Mouse (Mus musculus) ES-E14 (cell line): ENCODE data around the gene Tjap1. TPM values are rescaled to one million over a fixed set of nuclear protein-coding genes. Genes with fewer than 3 reads are reported as not detected.

Source experiments
- DNase-seq: peaks from one replicate; pipeline ENCODE4 v3.0.0-alpha.2; 2013; ENCODE audit warnings: low read depth, low spot score
- H3K27ac ChIP-seq: 2 replicates; pipeline ENCODE4 v1.5.1; 2012; ENCODE audit warnings: low read depth, mild to moderate bottlenecking, low read length, moderate library complexity, mixed read lengths; ENCODE audit not compliant: poor library complexity, insufficient read depth, severe bottlenecking
- H3K36me3 ChIP-seq: 2 replicates; pipeline ENCODE4 v1.6.1; 2012; ENCODE audit warnings: mild to moderate bottlenecking, low read length, moderate library complexity, mixed read lengths; ENCODE audit not compliant: control insufficient read depth, poor library complexity, insufficient read depth, severe bottlenecking
- H3K4me1 ChIP-seq, 2 experiments: fragments of 150-350 bp in 1 of 2; sonication (generic) in 1 of 2; 2 replicates each; pipeline ENCODE4 v1.6.1; 2012; ENCODE audit warnings: low read length in 2 of 2, mild to moderate bottlenecking in 1 of 2, mixed read lengths in 1 of 2; ENCODE audit not compliant: control insufficient read depth in 2 of 2, insufficient read depth in 2 of 2, poor library complexity in 1 of 2
- H3K4me3 ChIP-seq, 2 experiments: fragments of 150-350 bp in 1 of 2; sonication (generic) in 1 of 2; 2 replicates each; pipeline ENCODE4 v1.5.1; 2012; ENCODE audit warnings: low read length in 2 of 2, low read depth in 1 of 2, mild to moderate bottlenecking in 1 of 2, mixed read lengths in 1 of 2; ENCODE audit not compliant: insufficient read depth in 1 of 2, poor library complexity in 1 of 2, severe bottlenecking in 1 of 2
- H3K9ac ChIP-seq: 2 replicates; pipeline ENCODE4 v1.6.1; 2012; ENCODE audit warnings: low read depth, mild to moderate bottlenecking, low read length, mixed read lengths; ENCODE audit not compliant: poor library complexity, insufficient read depth, severe bottlenecking
- H3K9me3 ChIP-seq: fragments of 150-350 bp; sonication (generic); 2 replicates; pipeline ENCODE4 v1.6.1; 2012; ENCODE audit warnings: low read depth, mild to moderate bottlenecking, low read length; ENCODE audit not compliant: control insufficient read depth, insufficient read depth
- CHD2 ChIP-seq: IDR thresholded peaks from 2 replicates; pipeline ENCODE4 v1.6.1; 2014; ENCODE audit warnings: mild to moderate bottlenecking, low read depth, low read length, inconsistent platforms
- HCFC1 ChIP-seq: IDR thresholded peaks from 2 replicates; pipeline ENCODE4 v1.6.1; 2012; ENCODE audit warnings: low read length, inconsistent platforms, borderline replicate concordance; ENCODE audit not compliant: insufficient read depth
- MAFK ChIP-seq: IDR thresholded peaks from 2 replicates; pipeline ENCODE4 v1.6.1; 2014; ENCODE audit warnings: mild to moderate bottlenecking, low read depth, low read length, inconsistent platforms; ENCODE audit not compliant: insufficient read depth
- ZC3H11A ChIP-seq: IDR thresholded peaks from 2 replicates; pipeline ENCODE4 v1.6.1; 2012; ENCODE audit warnings: low read depth, mild to moderate bottlenecking, inconsistent platforms, low read length, borderline replicate concordance
- ZNF384 ChIP-seq: IDR thresholded peaks from 2 replicates; pipeline ENCODE4 v1.6.1; 2012; ENCODE audit warnings: low read depth, low read length, inconsistent platforms
- in situ Hi-C, 2 experiments: fragments of 600-800 bp; cut with MboI; formaldehyde crosslinking; loops; one replicate each; pipeline ENCODE4 v1.15.1; 2025; ENCODE audit warnings: low sequenced_read_pairs in 2 of 2, inconsistent platforms in 1 of 2; ENCODE audit not compliant: unreplicated experiment in 2 of 2
- total RNA-seq: library from RNA; depleted of rRNA; stranded (reverse); fragments of 300-350 nt; gene quantifications from 2 replicates; pipeline ENCODE4 v1.2.3, GENCODE M21; 2012

Tjap1 gene
- total RNA-seq, 1 experiment, result 27.7 TPM

DNA sequence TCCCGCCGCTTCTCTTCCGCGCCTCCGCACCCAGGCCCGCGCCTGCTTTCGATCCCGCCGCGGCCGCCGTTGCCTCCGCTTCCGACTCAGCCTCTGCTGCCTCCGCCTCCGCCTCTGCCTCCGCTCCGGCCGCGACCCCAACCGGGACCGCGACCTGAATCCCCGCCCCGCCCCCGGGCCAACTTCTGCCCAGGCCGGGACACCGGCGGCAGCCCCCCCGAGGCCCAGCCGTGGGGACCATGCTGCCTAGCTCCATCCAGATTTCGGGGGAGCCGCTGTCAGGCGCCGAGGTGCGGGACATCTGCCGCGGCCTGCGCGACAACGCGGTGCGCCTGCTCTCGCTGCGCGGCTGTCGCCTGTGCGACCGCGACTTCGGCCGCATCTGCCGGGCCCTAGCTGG, 28.7 kb downstream of the Tjap1 start:
- in situ Hi-C loops, result no loop called here
- H3K27ac ChIP-seq, result no peak overlapping the region

DNA sequence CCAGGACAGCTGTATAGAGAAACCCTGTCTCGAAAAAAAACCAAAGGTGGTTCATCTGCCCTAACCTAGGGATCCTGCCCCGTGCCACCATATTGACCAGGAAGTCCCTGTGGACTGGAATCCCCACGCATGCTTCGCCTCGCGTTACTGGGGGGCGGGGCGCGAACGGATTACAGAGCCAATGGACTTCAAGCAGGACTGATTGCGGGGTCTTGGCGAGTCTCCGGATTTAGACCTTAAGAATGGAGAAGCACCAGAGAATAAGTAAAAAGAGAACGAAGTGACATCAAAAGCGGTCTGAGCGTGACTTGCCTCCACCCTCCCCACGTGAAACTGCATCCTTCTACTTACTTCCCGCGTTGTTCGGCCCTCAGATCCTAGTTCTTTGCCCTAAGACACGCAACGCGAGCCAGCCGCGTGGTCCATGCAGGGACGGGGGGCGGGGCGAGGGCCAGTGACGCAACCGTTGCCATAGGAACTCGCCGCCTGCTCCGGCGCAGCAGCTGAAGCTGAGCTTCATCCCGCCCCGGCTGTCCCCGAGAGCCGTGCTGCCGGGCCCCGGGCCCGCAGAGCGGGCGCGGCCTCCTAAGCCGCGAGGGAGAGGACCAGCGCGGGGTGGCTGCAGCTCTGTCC, 29.3 kb downstream of the Tjap1 start, which contains the start of gene Lrrc73:
TSS of gene Lrrc73 (plus strand) at position 80 of the 633 bp plus-strand sequence.
- H3K4me3 ChIP-seq, result peak within 1 kb of the TSS; percentile 66 to 68
- TF ChIP-seq MAFK (no peak), CHD2 (no peak), ZC3H11A (no peak), HCFC1 (no peak), ZNF384 (no peak)
- no peaks in the 10 kb centered on the region for H3K9me3 ChIP-seq
- H3K27ac ChIP-seq, result no peak within 1 kb of the TSS
- peaks cover 36% of the 10 kb centered on the region for H3K36me3 ChIP-seq
- H3K4me1 ChIP-seq, result peaks cover 0 to 14% of the 10 kb centered on the region in 2 experiments; a peak in 2 of 4 replicates
- peak within 1 kb of the TSS; percentile 63 for H3K9ac ChIP-seq
- in situ Hi-C loops, result no loop called here
- peak; percentile 69 for DNase-seq

More for the DNA sequence above, 28.7 kb downstream of the Tjap1 start:
- no peak for DNase-seq
- Histone ChIP-seq H3K36me3 (peaks cover 40% of the 10 kb centered on the region), H3K9ac (peak overlapping the region; percentile 9), H3K9me3 (no peaks in the 10 kb centered on the region), H3K4me3 (peak overlapping the region; percentile 66 to 68), H3K4me1 (peaks cover 0 to 10% of the 10 kb centered on the region in 2 experiments; a peak in 2 of 4 replicates)
- TF ChIP-seq CHD2, result no peak
- TF ChIP-seq ZC3H11A, result no peak
- TF ChIP-seq ZNF384, result no peak
- no peak for TF ChIP-seq MAFK
- TF ChIP-seq HCFC1, result no peak

DNA sequence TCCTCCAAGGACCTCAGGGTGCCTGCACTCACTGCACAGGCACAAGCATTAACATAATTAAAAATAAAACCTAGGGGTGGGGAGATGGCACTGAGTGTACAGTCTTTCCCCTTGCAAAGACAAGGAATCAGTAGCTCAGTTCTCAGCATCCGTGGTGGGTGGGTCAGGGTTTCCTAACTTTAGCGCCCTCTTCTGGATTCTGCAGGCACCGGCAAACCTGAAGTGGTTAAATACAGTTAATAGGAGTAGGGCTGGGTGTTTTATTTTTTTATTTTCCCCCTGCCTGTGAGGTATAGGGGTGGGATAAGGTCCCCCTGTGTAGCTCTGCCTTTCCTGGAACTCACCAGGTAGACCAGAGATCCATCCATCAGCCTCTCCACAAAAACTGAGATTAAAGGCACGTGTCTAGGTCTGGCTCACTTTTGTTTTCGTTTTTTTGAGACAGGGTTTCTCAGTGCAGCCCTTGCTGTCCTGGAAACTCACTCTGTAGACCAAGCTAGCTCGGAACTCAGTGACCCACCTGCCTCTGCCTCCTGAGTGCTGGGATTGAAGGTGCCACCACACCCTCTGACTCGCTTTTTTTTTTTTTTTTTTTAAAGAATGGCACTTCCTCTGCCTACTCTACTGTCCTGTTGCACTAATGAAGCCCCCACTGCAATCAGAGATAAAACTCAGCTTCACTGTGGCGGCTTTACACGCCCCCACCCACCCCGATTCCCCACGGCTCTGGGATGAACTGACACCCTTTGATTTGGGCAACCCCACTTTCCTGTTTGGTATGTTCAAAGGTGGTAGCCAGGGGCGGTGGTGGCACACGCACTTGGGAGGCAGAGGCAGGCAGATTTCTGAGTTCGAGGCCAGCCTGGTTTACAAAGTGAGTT, 30.0 kb downstream of the Tjap1 start:
- Histone ChIP-seq H3K27ac (no peak overlapping the region), H3K4me3 (no peak overlapping the region), H3K9me3 (no peaks in the 10 kb centered on the region), H3K9ac (no peak overlapping the region; the same call in 1 of the 2 replicates), H3K36me3 (peaks cover 28% of the 10 kb centered on the region), H3K4me1 (peaks cover 0 to 14% of the 10 kb centered on the region in 2 experiments; a peak in 2 of 4 replicates)
- in situ Hi-C loops, result no loop called here
- DNase-seq, result peak; percentile 53
- TF ChIP-seq MAFK, result no peak
- TF ChIP-seq CHD2, result no peak
- TF ChIP-seq HCFC1, result no peak
- no peak for TF ChIP-seq ZC3H11A
- TF ChIP-seq ZNF384, result no peak

DNA sequence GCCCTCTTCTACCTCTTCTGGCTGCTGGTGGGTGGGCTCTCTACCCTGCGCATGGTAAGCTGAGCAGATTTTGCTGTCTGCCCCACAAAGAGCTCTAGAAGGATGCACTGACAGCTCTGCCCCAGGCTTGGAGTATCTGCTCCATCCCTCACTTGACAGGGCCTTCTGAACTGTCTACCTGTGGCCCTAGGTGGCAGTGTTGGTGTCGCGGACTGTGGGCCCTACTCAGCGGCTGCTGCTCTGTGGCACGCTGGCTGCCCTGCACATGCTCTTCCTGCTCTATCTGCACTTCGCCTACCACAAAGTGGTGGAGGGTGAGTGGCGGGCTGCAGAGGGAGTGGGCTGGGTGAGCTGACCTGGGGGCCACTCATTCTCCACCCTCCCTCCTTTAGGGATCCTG, 31.7 kb downstream of the Tjap1 start:
- H3K4me3 ChIP-seq, result no peak overlapping the region
- H3K4me1 ChIP-seq, result peaks cover 0 to 17% of the 10 kb centered on the region in 2 experiments; a peak in 2 of 4 replicates
- H3K27ac ChIP-seq, result no peak overlapping the region
- no peak overlapping the region for H3K9ac ChIP-seq
- in situ Hi-C loops, result no loop called here
- no peak for TF ChIP-seq HCFC1
- TF ChIP-seq CHD2, result no peak
- TF ChIP-seq MAFK, result no peak
- TF ChIP-seq ZNF384, result no peak
- TF ChIP-seq ZC3H11A, result no peak
- H3K9me3 ChIP-seq, result no peaks in the 10 kb centered on the region
- H3K36me3 ChIP-seq, result peaks cover 32% of the 10 kb centered on the region
- no peak for DNase-seq
